Mouse (Mus musculus) layer of hippocampus, adult 9-10 months (tissue): ENCODE measurements around the gene Ndufs2.
"Not testable (repeated sequence)": the region's sequence is repeated elsewhere in the genome, so short reads cannot be mapped to it uniquely, and the experiment has no call there.

ENCODE experiments used
- DNase-seq: peaks from one replicate; pipeline ENCODE4 v3.0.0; 2022; ENCODE audit warnings: low spot score

The Ndufs2 gene

GRCm38 (mm10) chr1:171256095-171256818 lies 5.1 kb upstream of the Ndufs2 start:
- no peak for DNase-seq

GRCm38 (mm10) chr1:171252415-171252814 lies 1.2 kb upstream of the Ndufs2 start:
- DNase-seq: no peak

- no peak for DNase-seq
These were observed 571 bp upstream of the Ndufs2 start for GRCm38 (mm10) chr1:171251594-171252324.

- DNase-seq: no peak
These were observed 1.1 kb downstream of the Ndufs2 start, which contains the start of gene Adamts4 for GRCm38 (mm10) chr1:171249913-171250600. Adamts4 (plus strand) TSS chr1:171250421.

- DNase-seq: no peak
These were observed 2.6 kb downstream of the Ndufs2 start for GRCm38 (mm10) chr1:171248386-171249226.

GRCm38 (mm10) chr1:171247916-171248315 lies 3.3 kb downstream of the Ndufs2 start:
- DNase-seq: no peak

GRCm38 (mm10) chr1:171247453-171247841 lies 3.7 kb downstream of the Ndufs2 start:
- no peak for DNase-seq

- peak; percentile 95 for DNase-seq
These were observed 4.3 kb downstream of the Ndufs2 start for GRCm38 (mm10) chr1:171246709-171247452.

- DNase-seq: no peak
These were observed 5.8 kb downstream of the Ndufs2 start for GRCm38 (mm10) chr1:171245353-171245752.

GRCm38 (mm10) chr1:171241952-171242351 lies 9.2 kb downstream of the Ndufs2 start:
- not testable (repeated sequence) for DNase-seq

GRCm38 (mm10) chr1:171240911-171241310 lies 10.3 kb downstream of the Ndufs2 start:
- no peak for DNase-seq

GRCm38 (mm10) chr1:171239992-171240744 lies 11.0 kb downstream of the Ndufs2 start:
- no peak for DNase-seq

GRCm38 (mm10) chr1:171238463-171238862 lies 12.7 kb downstream of the Ndufs2 start:
- no peak for DNase-seq

- no peak for DNase-seq
These were observed 13.8 kb downstream of the Ndufs2 start for GRCm38 (mm10) chr1:171237438-171237837.

GRCm38 (mm10) chr1:171235791-171236190 lies 15.4 kb downstream of the Ndufs2 start:
- DNase-seq: no peak

GRCm38 (mm10) chr1:171234538-171234937 lies 16.6 kb downstream of the Ndufs2 start:
- no peak for DNase-seq

- no peak for DNase-seq
These were observed 17.1 kb downstream of the Ndufs2 start, which contains the start of gene Fcer1g for GRCm38 (mm10) chr1:171234126-171234525. Fcer1g (minus strand) TSS chr1:171234365.

GRCm38 (mm10) chr1:171232800-171233730 lies 18.1 kb downstream of the Ndufs2 start:
- no peak for DNase-seq

- DNase-seq: no peak
These were observed 18.8 kb downstream of the Ndufs2 start for GRCm38 (mm10) chr1:171232348-171232747.
